Mouse (Mus musculus): ENCODE data around the gene Mtmr11.
"Not testable (repeated sequence)": the region's sequence is repeated elsewhere in the genome, so short reads cannot be mapped to it uniquely, and the experiment has no call there.

The Mtmr11 gene

GRCm38 (mm10) chr3:96197129-96197749 lies 35.4 kb downstream of the Mtmr11 start:
- in situ Hi-C loops (cut with MboI; ENCODE audit: low pct_unique_long_range_greater_than_20kb in 1 of 2, low sequenced_read_pairs in 2 of 2, unreplicated experiment in 1 of 2), result no loop called here

GRCm38 (mm10) chr3:96198181-96198580 lies 36.4 kb downstream of the Mtmr11 start:
- in situ Hi-C loops (cut with MboI; ENCODE audit: low pct_unique_long_range_greater_than_20kb in 1 of 2, low sequenced_read_pairs in 2 of 2, unreplicated experiment in 1 of 2), result no loop called here

GRCm38 (mm10) chr3:96198601-96199251 lies 36.9 kb downstream of the Mtmr11 start:
- in situ Hi-C loops (cut with MboI; ENCODE audit: low pct_unique_long_range_greater_than_20kb in 1 of 2, low sequenced_read_pairs in 2 of 2, unreplicated experiment in 1 of 2), result not testable (repeated sequence)

- in situ Hi-C loops (cut with MboI; ENCODE audit: low pct_unique_long_range_greater_than_20kb in 1 of 2, low sequenced_read_pairs in 2 of 2, unreplicated experiment in 1 of 2), result no loop called here
Measured at GRCm38 (mm10) chr3:96199731-96200130, 37.9 kb downstream of the Mtmr11 start.

GRCm38 (mm10) chr3:96207819-96208218 lies 46.0 kb downstream of the Mtmr11 start:
- in situ Hi-C loops (cut with MboI; ENCODE audit: low pct_unique_long_range_greater_than_20kb in 1 of 2, low sequenced_read_pairs in 2 of 2, unreplicated experiment in 1 of 2), result no loop called here

GRCm38 (mm10) chr3:96209242-96209641 lies 47.4 kb downstream of the Mtmr11 start:
- in situ Hi-C loops (cut with MboI; ENCODE audit: low pct_unique_long_range_greater_than_20kb in 1 of 2, low sequenced_read_pairs in 2 of 2, unreplicated experiment in 1 of 2), result no loop called here

GRCm38 (mm10) chr3:96219191-96219641 lies 57.4 kb downstream of the Mtmr11 start:
- in situ Hi-C loops (cut with MboI; ENCODE audit: low pct_unique_long_range_greater_than_20kb in 1 of 2, low sequenced_read_pairs in 2 of 2, unreplicated experiment in 1 of 2), result no loop called here

GRCm38 (mm10) chr3:96219661-96220130 lies 57.9 kb downstream of the Mtmr11 start, which contains the start of the genes Bola1 and Hist2h2ab:
Gene Bola1, minus strand, starts transcription at chr3:96219709.
Gene Hist2h2ab, plus strand, starts transcription at chr3:96219865.
- in situ Hi-C loops (cut with MboI; ENCODE audit: low pct_unique_long_range_greater_than_20kb in 1 of 2, low sequenced_read_pairs in 2 of 2, unreplicated experiment in 1 of 2), result no loop called here

- in situ Hi-C loops (cut with MboI; ENCODE audit: low pct_unique_long_range_greater_than_20kb in 1 of 2, low sequenced_read_pairs in 2 of 2, unreplicated experiment in 1 of 2), result not testable (repeated sequence)
Measured at GRCm38 (mm10) chr3:96220131-96220764, 58.4 kb downstream of the Mtmr11 start.

GRCm38 (mm10) chr3:96220765-96221639 lies 59.2 kb downstream of the Mtmr11 start, which contains the start of the genes Hist2h2ac and Hist2h2be:
Gene Hist2h2ac, minus strand, starts transcription at chr3:96220880.
Gene Hist2h2be, plus strand, starts transcription at chr3:96221119.
- in situ Hi-C loops (cut with MboI; ENCODE audit: low pct_unique_long_range_greater_than_20kb in 1 of 2, low sequenced_read_pairs in 2 of 2, unreplicated experiment in 1 of 2), result no loop called here
